Mouse (Mus musculus) bone marrow macrophage, adult 2 months (primary cell): ENCODE results near the gene Suv39h2. TPM values are rescaled to one million over a fixed set of nuclear protein-coding genes. Genes with fewer than 3 reads are reported as not detected.

Source experiments
- H3K27ac ChIP-seq: 2 replicates; pipeline ENCODE4 v1.5.1; 2012; ENCODE audit warnings: low read depth, low read length; ENCODE audit not compliant: insufficient read depth
- H3K4me1 ChIP-seq: 2 replicates; pipeline ENCODE4 v1.6.1; 2012; ENCODE audit warnings: low read length; ENCODE audit not compliant: control insufficient read depth, insufficient read depth
- H3K4me3 ChIP-seq: 2 replicates; pipeline ENCODE4 v1.5.1; 2012; ENCODE audit warnings: mild to moderate bottlenecking, low read length, moderate library complexity; ENCODE audit not compliant: insufficient read depth
- CTCF ChIP-seq: IDR thresholded peaks from 2 replicates; pipeline ENCODE4 v1.5.1; 2012; ENCODE audit warnings: low read depth, mild to moderate bottlenecking, low read length, moderate library complexity
- POLR2A ChIP-seq: IDR thresholded peaks from 2 replicates; pipeline ENCODE4 v1.6.1; 2012; ENCODE audit warnings: mild to moderate bottlenecking, low read depth, low read length, borderline replicate concordance
- polyA plus RNA-seq: library from polyadenylated mRNA; stranded (reverse); fragments of >200 nt; gene quantifications from 2 replicates; pipeline ENCODE4 v1.2.4, GENCODE M21; 2012; ENCODE audit not compliant: missing spikeins, insufficient read depth, insufficient read length

Gene Suv39h2
- polyA plus RNA-seq, 1 experiment: 1.1 TPM

- Histone ChIP-seq H3K4me3 (peak overlapping the region; percentile 72; the same call in 1 of the 2 replicates), H3K27ac (no peak overlapping the region)
- TF ChIP-seq POLR2A (no peak), CTCF (no peak)
Measured at GRCm38 (mm10) chr2:3475746-3476251, 968 bp upstream of the Suv39h2 start.

GRCm38 (mm10) chr2:3474361-3474805, 448 bp downstream of the Suv39h2 start:
- H3K4me3 ChIP-seq: peak overlapping the region; percentile 82
- peak overlapping the region; percentile 25 for H3K27ac ChIP-seq
- peaks cover 22% of the 10 kb centered on the region for H3K4me1 ChIP-seq
- no peak for TF ChIP-seq CTCF

More at GRCm38 (mm10) chr2:3475746-3476251, 968 bp upstream of the Suv39h2 start:
- peaks cover 19% of the 10 kb centered on the region for H3K4me1 ChIP-seq

GRCm38 (mm10) chr2:3473891-3474290, 940 bp downstream of the Suv39h2 start:
- Histone ChIP-seq H3K4me1 (peaks cover 22% of the 10 kb centered on the region), H3K27ac (no peak overlapping the region), H3K4me3 (peak overlapping the region; percentile 82)
- TF ChIP-seq POLR2A: no peak
- TF ChIP-seq CTCF: no peak

- TF ChIP-seq CTCF: no peak
- TF ChIP-seq POLR2A: no peak
- Histone ChIP-seq H3K4me3 (no peak overlapping the region), H3K27ac (no peak overlapping the region), H3K4me1 (no peaks in the 10 kb centered on the region)
Measured at GRCm38 (mm10) chr2:3456590-3456989, 18.2 kb downstream of the Suv39h2 start.

- no peak overlapping the region for H3K27ac ChIP-seq
- no peaks in the 10 kb centered on the region for H3K4me1 ChIP-seq
- TF ChIP-seq POLR2A (no peak), CTCF (no peak)
- no peak overlapping the region for H3K4me3 ChIP-seq
Measured at GRCm38 (mm10) chr2:3453096-3453495, 21.7 kb downstream of the Suv39h2 start.

- no peaks in the 10 kb centered on the region for H3K4me1 ChIP-seq
- no peak overlapping the region for H3K27ac ChIP-seq
- H3K4me3 ChIP-seq: no peak overlapping the region
- TF ChIP-seq POLR2A: no peak
- TF ChIP-seq CTCF: no peak
Measured at GRCm38 (mm10) chr2:3449431-3449830, 25.4 kb downstream of the Suv39h2 start.

- TF ChIP-seq POLR2A: no peak
- Histone ChIP-seq H3K4me1 (no peaks in the 10 kb centered on the region), H3K4me3 (no peak overlapping the region), H3K27ac (no peak overlapping the region)
Measured at GRCm38 (mm10) chr2:3445984-3446383, 28.8 kb downstream of the Suv39h2 start.

- H3K27ac ChIP-seq: no peak overlapping the region
- TF ChIP-seq POLR2A (no peak), CTCF (no peak)
Measured at GRCm38 (mm10) chr2:3444206-3444605, 30.6 kb downstream of the Suv39h2 start.

GRCm38 (mm10) chr2:3437956-3438355, 36.9 kb downstream of the Suv39h2 start:
- no peak for TF ChIP-seq POLR2A
- TF ChIP-seq CTCF: no peak
- no peak overlapping the region for H3K27ac ChIP-seq
- H3K4me1 ChIP-seq: no peaks in the 10 kb centered on the region
- no peak overlapping the region for H3K4me3 ChIP-seq

More at GRCm38 (mm10) chr2:3444206-3444605, 30.6 kb downstream of the Suv39h2 start:
- H3K4me1 ChIP-seq: no peaks in the 10 kb centered on the region
- H3K4me3 ChIP-seq: no peak overlapping the region

- no peak overlapping the region for H3K4me3 ChIP-seq
- TF ChIP-seq POLR2A (no peak), CTCF (no peak)
- H3K4me1 ChIP-seq: no peaks in the 10 kb centered on the region
- H3K27ac ChIP-seq: no peak overlapping the region
Measured at GRCm38 (mm10) chr2:3435369-3436061, 39.3 kb downstream of the Suv39h2 start.
